Mouse (Mus musculus): ENCODE results near the gene Fgfr2. TPM values are rescaled to one million over a fixed set of nuclear protein-coding genes. Genes with fewer than 3 reads are reported as not detected.

The Fgfr2 gene
- polyA plus RNA-seq, 1 experiment from 2014 or later = 92.0 TPM

- no peak for ATAC-seq (ENCODE audit: low FRiP score)
- Histone ChIP-seq H3K4me3 (ENCODE audit: low read depth, low read length) (no peak overlapping the region), H3K36me3 (ENCODE audit: control insufficient read depth, insufficient read depth, low read length) (no peaks in the 10 kb centered on the region), H3K27ac (ENCODE audit: low read depth, low read length) (no peak overlapping the region), H3K9me3 (ENCODE audit: control insufficient read depth, low read length) (no peaks in the 10 kb centered on the region), H3K4me2 (no peak overlapping the region), H3K4me1 (ENCODE audit: control insufficient read depth, insufficient read depth, low read length) (no peaks in the 10 kb centered on the region), H3K27me3 (ENCODE audit: control insufficient read depth, insufficient read depth, low read length) (no peaks in the 10 kb centered on the region), H3K9ac (ENCODE audit: low read length) (no peak overlapping the region)
- 85% methylated on average over 2 of the region's 2 CpGs for WGBS
- DNase-seq (ENCODE audit: low spot score, missing footprints) = no peak
Measured at GRCm38 (mm10) chr7:132411708-132412107, 711.4 kb downstream of the Fgfr2 start.

DNA sequence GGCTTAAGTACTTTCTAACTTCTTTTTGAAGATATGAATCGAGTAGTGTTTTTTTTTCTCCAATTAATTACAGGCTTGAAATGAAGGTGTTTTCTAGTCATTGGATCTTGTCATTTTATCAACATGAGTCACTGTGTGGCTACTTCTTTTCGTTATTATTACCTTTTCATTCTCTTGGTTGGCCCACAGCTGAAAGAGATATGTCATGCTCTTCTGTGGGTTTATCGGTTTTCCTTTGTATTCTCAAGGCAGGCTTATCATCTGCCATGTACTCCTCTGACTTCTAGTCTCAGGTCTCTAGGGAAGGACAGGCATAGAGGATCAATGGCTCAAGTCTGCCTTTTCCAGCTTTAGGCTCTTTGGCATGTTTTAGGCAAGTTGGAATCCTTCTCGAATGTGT is 712.2 kb downstream of the Fgfr2 start:
- Histone ChIP-seq H3K4me3 (ENCODE audit: low read depth, low read length) (no peak overlapping the region), H3K4me2 (no peak overlapping the region), H3K36me3 (ENCODE audit: control insufficient read depth, insufficient read depth, low read length) (no peaks in the 10 kb centered on the region), H3K27ac (ENCODE audit: low read depth, low read length) (no peak overlapping the region), H3K27me3 (ENCODE audit: control insufficient read depth, insufficient read depth, low read length) (no peaks in the 10 kb centered on the region), H3K9ac (ENCODE audit: low read length) (no peak overlapping the region), H3K9me3 (ENCODE audit: control insufficient read depth, low read length) (no peaks in the 10 kb centered on the region), H3K4me1 (ENCODE audit: control insufficient read depth, insufficient read depth, low read length) (no peaks in the 10 kb centered on the region)
- WGBS = 86% methylated on average over 4 of the region's 4 CpGs
- no peak for DNase-seq (ENCODE audit: low spot score, missing footprints)
- ATAC-seq (ENCODE audit: low FRiP score) = no peak

- DNase-seq (ENCODE audit: low spot score, missing footprints) = no peak
- Histone ChIP-seq H3K9ac (ENCODE audit: low read length) (no peak overlapping the region), H3K27me3 (ENCODE audit: control insufficient read depth, insufficient read depth, low read length) (no peaks in the 10 kb centered on the region), H3K27ac (ENCODE audit: low read depth, low read length) (no peak overlapping the region), H3K4me2 (no peak overlapping the region), H3K4me1 (ENCODE audit: control insufficient read depth, insufficient read depth, low read length) (peaks cover 2% of the 10 kb centered on the region), H3K4me3 (ENCODE audit: low read depth, low read length) (no peak overlapping the region), H3K9me3 (ENCODE audit: control insufficient read depth, low read length) (no peaks in the 10 kb centered on the region), H3K36me3 (ENCODE audit: control insufficient read depth, insufficient read depth, low read length) (no peaks in the 10 kb centered on the region)
- no peak for ATAC-seq (ENCODE audit: low FRiP score)
- WGBS = 86% methylated on average over 3 of the region's 3 CpGs
Measured at GRCm38 (mm10) chr7:132409890-132410289, 713.3 kb downstream of the Fgfr2 start.

GRCm38 (mm10) chr7:132402377-132403084 is 720.6 kb downstream of the Fgfr2 start:
- DNase-seq (ENCODE audit: low spot score, missing footprints) (no peak), ATAC-seq (ENCODE audit: low FRiP score) (no peak)
- no peak overlapping the region for H3K4me2 ChIP-seq
- H3K27ac ChIP-seq (ENCODE audit: low read depth, low read length) = no peak overlapping the region
- no peaks in the 10 kb centered on the region for H3K27me3 ChIP-seq (ENCODE audit: control insufficient read depth, insufficient read depth, low read length)
- no peak overlapping the region for H3K4me3 ChIP-seq (ENCODE audit: low read depth, low read length)
- no peaks in the 10 kb centered on the region for H3K9me3 ChIP-seq (ENCODE audit: control insufficient read depth, low read length)
- no peak overlapping the region for H3K9ac ChIP-seq (ENCODE audit: low read length)
- WGBS = 90% methylated on average over 10 of the region's 10 CpGs
- H3K4me1 ChIP-seq (ENCODE audit: control insufficient read depth, insufficient read depth, low read length) = peaks cover 20% of the 10 kb centered on the region
- H3K36me3 ChIP-seq (ENCODE audit: control insufficient read depth, insufficient read depth, low read length) = no peaks in the 10 kb centered on the region

GRCm38 (mm10) chr7:132398487-132398886 is 724.7 kb downstream of the Fgfr2 start:
- DNase-seq (ENCODE audit: low spot score, missing footprints) = no peak
- Histone ChIP-seq H3K27ac (ENCODE audit: low read depth, low read length) (no peak overlapping the region), H3K27me3 (ENCODE audit: control insufficient read depth, insufficient read depth, low read length) (no peaks in the 10 kb centered on the region), H3K36me3 (ENCODE audit: control insufficient read depth, insufficient read depth, low read length) (no peaks in the 10 kb centered on the region), H3K4me2 (no peak overlapping the region), H3K9ac (ENCODE audit: low read length) (no peak overlapping the region), H3K4me3 (ENCODE audit: low read depth, low read length) (no peak overlapping the region), H3K9me3 (ENCODE audit: control insufficient read depth, low read length) (no peaks in the 10 kb centered on the region; the same call in 1 of the 2 replicates), H3K4me1 (ENCODE audit: control insufficient read depth, insufficient read depth, low read length) (peaks cover 7% of the 10 kb centered on the region)
- 72% methylated on average over 3 of the region's 3 CpGs for WGBS
- ATAC-seq (ENCODE audit: low FRiP score) = no peak

DNA sequence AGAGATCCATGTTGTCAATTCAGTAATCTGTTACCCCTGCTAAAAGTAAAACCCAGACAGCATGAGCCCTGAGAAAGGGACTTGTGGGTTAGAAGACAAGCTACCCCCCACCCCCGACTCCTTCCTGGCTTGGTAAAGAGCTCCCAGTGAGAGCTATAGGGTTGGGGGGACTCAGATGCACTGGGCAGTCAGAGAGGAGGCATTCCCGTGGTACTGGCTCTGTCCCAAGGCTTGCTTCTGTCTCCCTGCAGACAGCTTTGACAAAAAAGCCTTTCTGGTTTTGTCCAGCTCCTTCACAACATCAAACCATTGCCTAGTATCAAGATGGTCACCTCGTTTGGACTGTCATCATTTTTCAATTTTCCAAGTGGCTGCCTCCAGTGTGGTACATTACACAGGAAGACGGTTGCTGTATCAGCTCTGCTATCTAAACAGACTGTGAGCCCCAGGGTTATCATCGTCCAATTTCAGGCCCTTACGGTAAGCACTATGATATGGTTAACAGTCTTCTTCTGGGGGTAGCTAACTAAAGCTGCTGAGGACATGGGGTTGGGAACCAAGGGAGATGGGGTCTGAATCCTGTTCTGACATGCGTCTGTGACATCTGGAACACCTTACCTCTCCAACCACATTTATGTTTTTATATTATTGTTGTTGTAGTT is 726.4 kb downstream of the Fgfr2 start:
- ATAC-seq (ENCODE audit: low FRiP score) (no peak), DNase-seq (ENCODE audit: low spot score, missing footprints) (no peak)
- H3K27me3 ChIP-seq (ENCODE audit: control insufficient read depth, insufficient read depth, low read length) = no peaks in the 10 kb centered on the region
- H3K9me3 ChIP-seq (ENCODE audit: control insufficient read depth, low read length) = no peaks in the 10 kb centered on the region; the same call in 1 of the 2 replicates
- H3K4me3 ChIP-seq (ENCODE audit: low read depth, low read length) = no peak overlapping the region
- 0 out of 2 replicates have a peak, but pooled peaks cover 2% of the 10 kb centered on the region for H3K4me1 ChIP-seq (ENCODE audit: control insufficient read depth, insufficient read depth, low read length)
- no peak overlapping the region for H3K4me2 ChIP-seq
- no peak overlapping the region for H3K27ac ChIP-seq (ENCODE audit: low read depth, low read length)
- no peak overlapping the region for H3K9ac ChIP-seq (ENCODE audit: low read length)
- H3K36me3 ChIP-seq (ENCODE audit: control insufficient read depth, insufficient read depth, low read length) = no peaks in the 10 kb centered on the region
- WGBS = 81% methylated on average over 7 of the region's 7 CpGs

DNA sequence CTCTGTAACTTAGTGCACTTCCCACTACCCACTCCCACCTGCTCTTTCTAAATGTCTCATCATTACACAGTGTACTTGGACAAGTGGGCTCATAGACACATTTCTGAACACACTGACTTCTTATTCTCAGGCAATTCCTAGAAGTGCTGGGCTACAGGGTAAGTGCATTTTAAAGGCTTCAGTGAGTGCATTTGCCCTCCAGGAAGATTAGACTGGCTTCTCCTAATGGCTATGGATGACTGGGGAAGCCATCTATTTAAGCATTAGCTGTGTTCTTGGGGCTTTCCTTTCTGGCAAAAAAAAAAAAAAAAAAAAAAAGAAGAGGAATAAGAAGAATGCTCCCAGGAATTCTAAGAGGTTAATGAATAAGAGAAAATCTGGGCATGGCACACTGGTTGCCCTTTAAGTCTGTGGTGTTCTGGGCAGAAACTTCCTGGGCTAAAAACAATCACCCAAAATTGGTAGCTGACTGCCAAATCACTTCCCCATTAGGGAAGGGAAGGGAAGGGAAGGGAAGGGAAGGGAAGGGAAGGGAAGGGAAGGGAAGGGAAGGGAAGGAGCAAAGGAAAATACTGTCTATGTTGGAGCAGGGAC is 729.5 kb downstream of the Fgfr2 start:
- Histone ChIP-seq H3K27ac (ENCODE audit: low read depth, low read length) (no peak overlapping the region), H3K9me3 (ENCODE audit: control insufficient read depth, low read length) (no peaks in the 10 kb centered on the region; the same call in 1 of the 2 replicates), H3K4me3 (ENCODE audit: low read depth, low read length) (no peak overlapping the region), H3K4me2 (no peak overlapping the region), H3K36me3 (ENCODE audit: control insufficient read depth, insufficient read depth, low read length) (no peaks in the 10 kb centered on the region), H3K4me1 (ENCODE audit: control insufficient read depth, insufficient read depth, low read length) (0 out of 2 replicates have a peak, but pooled peaks cover 2% of the 10 kb centered on the region), H3K27me3 (ENCODE audit: control insufficient read depth, insufficient read depth, low read length) (no peaks in the 10 kb centered on the region), H3K9ac (ENCODE audit: low read length) (no peak overlapping the region)
- ATAC-seq (ENCODE audit: low FRiP score) (no peak), DNase-seq (ENCODE audit: low spot score, missing footprints) (no peak)

- no peak for DNase-seq (ENCODE audit: low spot score, missing footprints)
- Histone ChIP-seq H3K4me1 (ENCODE audit: control insufficient read depth, insufficient read depth, low read length) (0 out of 2 replicates have a peak, but pooled peaks cover 2% of the 10 kb centered on the region), H3K9me3 (ENCODE audit: control insufficient read depth, low read length) (no peaks in the 10 kb centered on the region; the same call in 1 of the 2 replicates), H3K27ac (ENCODE audit: low read depth, low read length) (no peak overlapping the region), H3K36me3 (ENCODE audit: control insufficient read depth, insufficient read depth, low read length) (no peaks in the 10 kb centered on the region), H3K9ac (ENCODE audit: low read length) (no peak overlapping the region), H3K27me3 (ENCODE audit: control insufficient read depth, insufficient read depth, low read length) (no peaks in the 10 kb centered on the region), H3K4me2 (no peak overlapping the region), H3K4me3 (ENCODE audit: low read depth, low read length) (no peak overlapping the region)
- no peak for ATAC-seq (ENCODE audit: low FRiP score)
- 87% methylated on average over 5 of the region's 5 CpGs for WGBS
Measured at GRCm38 (mm10) chr7:132393014-132393406, 730.1 kb downstream of the Fgfr2 start.
